Mouse (Mus musculus) brain, adult 2 months (tissue): ENCODE results near the gene Plcb1.
"Not testable (repeated sequence)": the region's sequence is repeated elsewhere in the genome, so short reads cannot be mapped to it uniquely, and the experiment has no call there.

Source experiments
- DNase-seq: peaks from one replicate; pipeline ENCODE4 v3.0.0; 2011; ENCODE audit warnings: low read depth, low spot score

The Plcb1 gene

DNA sequence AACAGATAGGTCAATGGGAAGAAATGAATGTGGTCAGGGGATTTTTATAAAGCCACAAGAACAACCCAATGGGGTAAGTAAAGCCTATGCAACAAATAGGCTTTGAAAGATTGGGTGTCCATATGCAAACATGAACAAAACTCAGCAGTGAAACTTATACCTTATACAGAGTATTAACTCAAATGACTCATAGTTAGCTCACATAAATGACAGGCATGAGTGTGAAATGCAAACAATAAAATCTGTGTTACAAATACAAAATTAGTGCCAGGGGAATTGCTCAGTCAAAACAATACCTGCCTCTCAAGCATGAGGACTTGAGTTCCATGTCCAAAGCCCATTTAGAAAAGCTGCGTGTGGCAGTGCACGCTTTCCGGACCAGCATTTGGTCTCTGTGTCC lies 182.5 kb downstream of the Plcb1 start:
- no peak for DNase-seq

DNA sequence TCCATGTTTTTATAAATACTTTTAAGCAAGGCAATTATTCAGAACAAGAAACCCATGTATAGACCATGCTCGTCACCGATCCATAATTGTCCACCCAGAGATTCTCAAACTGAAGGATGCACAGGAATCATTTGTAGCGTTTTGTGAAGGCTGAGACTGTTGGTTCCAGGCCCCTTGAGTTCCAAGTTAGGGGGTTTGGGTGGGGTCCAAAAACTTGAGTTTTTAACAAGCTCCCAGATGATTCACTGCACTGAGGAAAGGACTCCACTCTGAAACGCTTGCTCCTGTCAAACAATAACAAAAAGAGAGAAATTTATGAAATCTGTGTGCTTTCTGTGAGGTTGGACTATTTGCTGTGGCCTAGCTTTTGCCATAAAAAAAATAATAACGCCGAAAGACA lies 186.5 kb downstream of the Plcb1 start:
- no peak for DNase-seq

DNA sequence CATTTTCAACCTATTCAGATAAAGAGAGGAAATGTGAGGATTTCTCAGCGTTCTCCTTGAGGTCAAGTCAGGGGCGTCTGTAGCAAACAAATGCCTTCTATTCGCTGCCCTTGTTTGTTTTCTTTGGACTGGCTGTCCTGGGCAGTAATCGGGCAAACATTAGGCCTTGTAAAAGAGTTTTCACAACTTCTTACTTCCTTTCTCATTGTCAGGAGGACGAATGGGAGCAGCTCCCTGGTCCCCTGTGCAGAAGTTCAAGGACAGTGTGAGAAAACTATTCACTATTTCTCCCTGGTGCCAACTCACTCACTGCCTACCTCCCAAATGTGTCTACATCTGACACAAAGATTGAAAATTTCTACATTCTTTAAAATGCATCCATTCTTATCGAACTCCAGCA lies 188.8 kb downstream of the Plcb1 start:
- no peak for DNase-seq

DNA sequence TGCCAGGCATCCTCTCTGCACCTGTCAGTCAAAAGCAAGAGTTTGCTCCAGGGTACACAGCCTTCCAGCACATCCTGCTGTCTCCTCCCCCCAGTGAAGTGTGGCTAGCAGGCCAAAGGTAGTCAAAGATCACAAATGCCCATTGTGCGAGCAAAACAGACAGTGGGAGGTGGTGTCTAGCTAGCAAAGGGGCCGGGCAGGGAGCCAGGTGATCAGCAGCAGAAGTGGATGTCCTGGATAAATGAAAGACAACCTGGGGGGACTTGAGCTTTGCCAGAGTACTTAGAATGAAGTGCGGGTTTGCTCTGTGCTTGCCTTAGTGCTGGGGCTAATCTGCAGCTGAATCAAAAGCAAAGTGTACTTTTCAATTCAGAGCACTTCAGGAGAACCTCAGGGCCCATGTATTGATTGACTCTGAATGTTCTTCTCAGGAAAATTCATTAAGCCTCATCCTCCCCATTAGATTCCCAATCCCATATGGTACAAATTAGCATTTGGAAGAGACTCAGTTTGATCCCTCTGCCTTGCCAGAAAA lies 191.0 kb downstream of the Plcb1 start:
- DNase-seq = peak; percentile 62

DNA sequence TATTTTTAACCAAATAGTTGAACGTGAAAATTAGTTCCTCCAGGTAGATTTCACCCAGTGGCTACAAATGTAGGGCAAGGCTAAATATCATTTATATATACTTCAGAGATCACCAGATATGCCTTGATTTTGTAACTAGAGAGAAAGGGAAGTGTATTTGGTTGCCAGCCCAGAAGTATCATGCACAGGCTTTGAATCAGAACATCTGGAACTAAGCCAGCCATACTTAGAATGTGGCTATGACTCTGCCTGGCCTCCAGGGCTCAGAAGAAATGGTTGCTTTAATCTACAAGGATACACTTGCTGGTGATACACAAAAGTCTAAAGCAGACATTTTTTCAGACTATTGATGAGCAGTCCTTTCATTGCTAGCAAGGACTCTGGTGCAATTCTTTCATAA lies 191.8 kb downstream of the Plcb1 start:
- peak; percentile 60 for DNase-seq

DNA sequence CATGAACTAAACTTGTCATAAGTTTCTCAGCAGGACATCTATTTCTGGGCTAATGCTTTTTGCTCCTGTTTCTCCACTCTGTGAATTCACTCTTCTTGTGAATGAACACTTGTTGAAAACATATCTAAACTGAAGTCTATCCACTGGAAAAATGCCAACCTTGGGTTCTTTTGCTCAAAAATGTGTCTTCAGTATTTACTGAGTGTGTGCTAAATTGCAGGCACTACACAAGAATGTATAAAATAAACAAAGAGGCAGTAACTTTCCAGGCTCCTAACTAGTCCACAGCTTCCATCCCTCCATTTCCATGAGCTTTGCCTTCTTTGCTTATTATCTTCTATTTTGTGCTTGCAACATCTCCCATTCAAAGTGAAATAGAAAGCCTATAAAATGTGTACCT lies 195.5 kb downstream of the Plcb1 start:
- no peak for DNase-seq

DNA sequence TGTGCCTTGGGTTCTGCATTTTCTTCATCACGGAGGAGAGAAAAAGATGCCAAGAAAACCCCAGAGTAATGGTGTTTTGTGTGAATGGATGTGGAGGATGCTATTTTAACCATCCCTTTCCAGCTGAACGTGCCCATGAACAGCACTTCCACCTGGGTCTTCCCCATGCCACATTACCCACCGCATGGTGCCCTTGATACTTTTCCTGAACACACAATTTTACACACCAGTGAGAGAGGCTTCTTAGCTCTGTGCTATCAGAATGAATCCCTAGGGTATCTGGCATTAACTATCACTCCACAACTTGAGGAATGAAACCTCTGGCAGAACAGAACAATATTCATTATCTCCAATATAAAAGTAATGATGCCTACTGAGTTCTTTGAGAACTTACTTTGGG lies 199.0 kb downstream of the Plcb1 start:
- no peak for DNase-seq

DNA sequence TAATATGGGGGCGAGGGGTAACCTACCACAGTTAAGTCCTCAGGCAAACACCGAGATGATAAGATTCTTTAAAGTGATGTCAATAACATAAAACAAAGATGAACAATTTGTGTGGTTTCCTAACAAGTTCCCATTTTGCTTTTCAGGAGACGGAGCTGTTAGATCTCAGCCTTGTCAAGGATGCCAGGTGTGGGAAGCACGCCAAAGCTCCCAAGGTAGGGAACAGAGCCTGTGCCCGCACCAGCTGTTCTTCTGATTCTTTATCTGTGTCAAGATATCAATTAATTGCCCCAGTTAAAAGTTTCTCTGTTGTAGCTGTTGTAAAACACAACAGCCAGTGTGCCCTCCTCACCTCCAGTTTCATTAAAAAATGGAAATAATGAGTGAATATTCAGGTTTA lies 202.1 kb downstream of the Plcb1 start:
- peak; percentile 81 for DNase-seq

DNA sequence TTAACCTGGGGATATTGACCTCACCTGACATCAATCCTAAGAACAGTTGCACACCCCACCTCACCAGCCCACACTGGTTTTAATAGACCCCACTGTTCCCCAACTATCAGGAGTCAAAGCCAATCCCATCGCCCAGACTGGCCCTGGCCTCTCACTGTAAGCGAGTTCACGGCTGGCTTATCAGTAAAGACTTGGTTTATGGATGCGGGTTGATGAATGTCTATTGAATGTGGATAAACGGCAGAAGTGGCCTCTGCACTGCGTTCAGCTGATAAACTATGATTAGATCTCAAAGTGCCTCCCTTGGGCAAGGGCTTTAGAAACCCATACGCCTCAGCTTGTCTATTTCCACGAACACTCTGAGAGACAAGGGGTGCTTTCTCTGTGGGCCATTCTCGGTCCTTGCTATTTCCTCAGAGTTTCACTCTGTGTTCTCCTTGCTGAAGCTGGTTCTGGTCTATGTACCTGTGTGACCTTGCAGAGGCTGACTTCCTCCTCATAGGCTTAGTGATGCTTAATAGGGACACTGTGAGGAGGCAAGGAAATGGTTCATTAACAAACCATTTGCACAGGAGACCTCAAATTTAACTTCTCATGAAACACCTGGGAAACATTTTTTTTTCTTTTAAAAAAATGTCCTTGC lies 203.9 kb downstream of the Plcb1 start:
- no peak for DNase-seq

DNA sequence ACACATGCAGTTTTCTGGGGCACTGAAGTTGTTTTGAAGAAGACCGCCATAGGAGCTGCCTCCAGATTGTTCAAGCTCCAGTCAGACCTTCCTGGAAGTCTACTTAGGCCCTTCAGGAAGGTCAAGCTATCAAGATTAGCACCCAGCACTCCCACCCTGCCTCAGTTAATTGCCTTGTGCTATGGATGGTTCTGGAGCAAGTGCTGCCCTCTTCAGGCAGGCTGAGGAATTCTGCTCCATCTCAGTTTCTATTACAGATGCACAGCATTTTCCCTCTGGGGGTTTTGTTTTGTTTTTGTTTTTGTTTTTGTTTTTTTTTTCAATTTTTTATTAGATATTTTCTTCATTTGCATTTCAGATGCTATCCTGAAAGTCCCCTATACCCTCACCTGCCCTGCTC lies 221.3 kb downstream of the Plcb1 start:
- DNase-seq = peak; percentile 36

DNA sequence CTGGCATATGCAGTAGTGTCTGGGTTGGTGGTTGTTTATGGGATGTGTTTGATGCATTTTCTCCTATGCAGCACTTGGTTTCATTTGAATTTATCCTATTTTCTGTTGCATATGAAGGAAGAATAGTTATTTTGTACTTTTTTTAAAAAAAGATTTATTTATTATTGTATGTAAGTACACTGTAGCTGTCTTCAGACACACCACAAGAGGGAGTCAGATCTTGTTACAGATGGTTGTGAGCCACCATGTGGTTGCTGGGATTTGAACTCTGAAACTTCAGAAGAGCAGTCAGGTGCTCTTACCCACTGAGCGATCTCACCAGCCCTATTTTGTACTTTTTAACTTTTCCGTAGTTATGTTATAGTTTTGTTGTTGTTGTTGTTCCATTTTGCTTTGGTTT lies 222.0 kb downstream of the Plcb1 start:
- DNase-seq = not testable (repeated sequence)

DNA sequence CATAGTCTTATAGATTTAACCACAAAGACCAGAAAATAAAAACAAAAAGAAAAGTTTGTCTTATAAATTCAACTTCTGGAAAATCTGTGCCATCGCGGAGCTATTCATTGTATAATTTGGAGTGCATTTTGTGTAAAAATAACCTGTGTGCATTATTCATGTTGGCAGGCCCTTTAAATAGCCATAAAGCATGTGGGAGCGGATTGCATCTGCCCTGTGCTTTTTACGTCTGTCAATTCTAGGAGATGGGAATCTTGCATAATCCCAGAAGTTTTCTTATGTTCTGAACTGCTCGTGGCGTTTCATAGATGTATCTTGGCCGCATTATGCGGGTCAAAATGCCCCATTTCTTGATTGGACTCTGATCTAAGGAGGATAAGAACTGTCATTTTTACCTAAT lies 224.5 kb downstream of the Plcb1 start:
- DNase-seq = peak; percentile 79

DNA sequence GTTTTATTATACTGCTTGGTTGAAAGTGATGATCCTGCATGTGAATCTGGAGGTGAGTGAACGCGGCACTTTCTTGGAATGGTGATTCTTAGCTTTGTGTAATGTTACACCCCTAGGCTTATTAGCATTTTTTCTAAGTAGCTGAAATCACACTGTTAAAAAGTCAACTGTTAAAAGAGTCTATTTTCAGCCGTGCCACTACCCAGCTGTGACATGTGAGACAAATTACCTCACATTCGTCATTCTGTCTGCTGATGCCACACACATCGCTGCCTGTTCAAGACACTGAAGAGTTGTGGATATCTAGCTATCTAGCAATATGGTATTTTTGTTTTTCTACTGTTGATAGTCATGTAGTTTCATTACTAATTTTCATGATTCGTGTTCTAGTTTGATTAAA lies 229.6 kb downstream of the Plcb1 start:
- peak; percentile 53 for DNase-seq

DNA sequence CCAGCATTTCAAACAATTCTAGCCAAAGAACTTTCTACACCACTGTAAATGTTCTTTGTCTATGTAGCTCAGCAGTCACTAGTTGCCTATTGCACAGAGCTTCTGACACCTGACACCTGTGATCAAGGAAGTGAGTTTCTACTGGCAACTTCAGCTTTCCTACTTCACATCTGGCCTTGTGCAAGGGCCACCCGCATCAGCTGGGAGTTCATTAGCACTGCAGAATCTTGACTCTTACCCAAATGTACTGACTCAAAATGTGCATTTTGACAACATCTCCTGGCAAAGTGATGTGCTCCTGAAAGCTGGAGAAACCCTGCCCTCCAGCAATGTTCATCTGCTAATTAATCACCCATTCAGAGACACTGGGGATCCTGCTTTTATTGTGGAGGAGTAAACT lies 232.4 kb downstream of the Plcb1 start:
- DNase-seq = no peak

DNA sequence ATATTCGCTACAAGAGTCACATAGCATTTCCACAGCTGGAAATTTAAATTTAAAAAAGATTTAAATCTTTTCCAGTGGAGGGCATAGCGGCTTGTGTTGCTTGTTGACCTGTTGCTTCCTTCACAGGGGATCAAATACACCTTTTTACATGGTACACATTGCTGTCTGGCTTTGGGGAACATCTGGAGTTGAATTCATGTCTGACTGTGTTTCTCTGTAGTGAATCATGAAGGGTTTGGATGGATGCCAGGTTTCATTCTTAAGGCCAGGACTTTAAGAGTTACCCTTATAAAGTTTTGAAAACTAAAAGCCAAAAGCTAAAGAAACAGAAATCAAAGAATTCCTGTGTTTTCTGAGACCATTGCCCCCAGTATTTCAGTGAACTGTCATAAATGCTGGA lies 232.8 kb downstream of the Plcb1 start:
- DNase-seq = no peak

DNA sequence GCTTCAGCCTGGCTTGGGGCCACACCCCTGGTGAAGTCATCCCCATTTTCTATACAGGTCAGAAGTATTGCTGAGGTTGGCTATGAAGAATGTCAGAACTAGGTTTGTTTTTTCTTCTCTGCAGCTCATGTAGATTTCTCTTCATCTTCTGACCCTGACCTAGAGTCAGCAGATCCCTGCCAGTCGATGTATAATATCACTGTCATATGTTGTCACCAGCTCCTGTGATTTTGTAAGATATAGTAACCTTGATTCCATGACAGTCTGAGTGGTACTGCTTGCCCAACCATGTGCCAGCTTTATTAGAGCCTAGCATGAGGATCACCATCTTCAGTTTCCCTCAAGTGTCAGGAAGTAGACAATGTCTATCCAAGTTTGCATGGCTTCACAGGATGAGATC lies 233.7 kb downstream of the Plcb1 start:
- DNase-seq = no peak

DNA sequence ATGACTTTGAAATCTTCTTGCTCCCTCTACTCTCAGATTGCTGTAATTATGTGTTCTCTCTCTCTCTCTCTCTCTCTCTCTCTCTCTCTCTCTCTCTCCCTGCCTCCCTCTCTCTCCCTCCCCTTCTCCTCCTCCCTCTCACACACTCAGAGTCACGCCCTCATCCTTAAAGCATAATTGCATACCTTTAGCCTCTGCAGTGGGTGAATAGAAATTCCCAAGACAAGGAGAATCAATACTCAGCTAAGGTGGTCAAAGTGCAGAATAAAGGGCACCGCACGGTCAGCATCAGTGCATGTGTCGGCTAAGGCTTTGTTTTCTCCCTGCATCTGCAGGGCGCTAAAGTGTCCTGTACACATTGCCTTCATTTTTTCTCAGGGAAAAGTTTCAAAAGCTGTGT lies 243.4 kb downstream of the Plcb1 start:
- DNase-seq = peak; percentile 47

DNA sequence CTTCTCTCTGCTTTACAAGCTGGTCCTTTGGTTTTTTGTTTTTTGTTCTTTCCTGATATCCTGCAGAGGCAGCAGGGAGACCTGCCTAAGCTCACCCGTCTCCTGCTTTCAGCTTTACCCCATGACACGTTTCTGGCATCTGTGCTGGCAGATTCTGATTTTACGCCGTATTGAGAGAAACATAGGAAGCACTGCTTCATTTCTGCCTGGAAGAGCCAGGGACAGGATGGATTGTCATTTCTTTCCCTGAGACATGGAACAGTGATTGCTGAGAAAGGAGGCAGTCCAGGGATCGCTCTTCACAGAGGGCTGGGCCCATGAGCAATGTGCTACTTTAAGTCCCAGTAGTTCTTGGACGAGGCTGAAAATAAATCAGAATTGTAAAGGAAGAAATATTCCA lies 243.8 kb downstream of the Plcb1 start:
- DNase-seq = peak; percentile 67

DNA sequence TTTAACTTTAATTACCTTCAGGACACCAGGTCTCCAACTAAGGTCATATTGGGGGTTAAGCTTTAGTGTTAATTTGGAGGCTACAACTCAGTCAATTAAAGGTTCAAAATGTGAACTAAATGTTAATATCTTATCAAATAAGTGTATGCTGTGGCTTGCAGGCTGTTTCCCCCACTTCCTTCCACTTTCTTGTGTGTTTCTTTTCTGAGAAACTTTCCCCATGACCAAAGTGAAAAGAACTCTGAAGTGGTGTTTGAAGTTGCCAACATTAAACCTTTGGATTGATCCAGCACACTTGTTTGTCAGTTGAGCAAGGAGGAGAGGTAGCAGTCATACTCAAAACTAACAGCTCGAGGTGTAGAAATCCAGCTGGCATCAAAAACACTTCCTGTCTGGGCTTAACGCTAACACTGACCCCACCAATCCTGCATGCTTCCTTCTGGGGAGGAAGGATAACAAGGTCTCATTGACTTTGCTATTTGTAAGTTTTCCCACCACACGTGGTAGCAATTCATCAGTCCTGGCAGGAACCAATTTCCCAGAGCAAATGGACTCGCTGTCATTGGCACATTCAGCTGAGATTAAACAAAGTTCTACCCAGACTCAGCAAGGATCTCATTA lies 249.9 kb downstream of the Plcb1 start:
- no peak for DNase-seq

DNA sequence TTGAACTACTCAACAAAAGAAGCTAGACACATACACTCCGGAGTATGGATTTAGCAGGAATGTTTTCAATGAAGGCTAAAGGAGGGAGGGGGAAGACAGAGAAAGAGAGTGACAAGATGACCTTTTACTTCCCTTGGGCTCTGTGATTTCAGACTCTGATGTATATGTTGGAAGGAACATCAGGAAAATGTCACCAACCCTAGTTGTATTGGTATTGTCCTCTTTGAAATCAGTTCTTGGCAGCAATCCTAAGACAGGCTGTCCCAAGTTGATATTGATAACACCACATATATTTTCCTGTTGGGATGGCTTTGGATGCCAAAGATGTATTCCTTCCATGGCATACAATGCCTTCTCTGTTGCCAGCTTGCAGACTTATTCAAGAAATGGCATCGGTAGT lies 262.9 kb downstream of the Plcb1 start:
- no peak for DNase-seq

DNA sequence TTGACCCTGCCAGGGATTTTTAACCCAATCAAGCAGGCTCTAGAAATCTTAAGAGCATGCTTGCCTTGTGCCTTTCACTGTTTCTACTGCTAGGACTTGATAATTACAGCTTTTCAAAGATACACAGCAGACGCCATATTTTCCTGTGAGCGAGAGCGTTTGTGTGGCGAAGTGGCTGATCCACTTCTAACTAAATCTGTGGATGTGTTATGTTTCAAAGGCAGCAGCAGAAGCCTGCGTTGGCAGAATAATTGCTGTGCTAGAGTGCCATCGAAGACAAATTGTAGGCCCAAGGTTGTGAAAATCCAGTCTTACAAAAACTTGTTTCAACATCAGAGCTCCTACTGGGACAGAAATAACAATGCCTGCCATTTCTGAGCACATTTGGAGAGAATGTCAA lies 263.4 kb downstream of the Plcb1 start:
- peak; percentile 88 for DNase-seq

DNA sequence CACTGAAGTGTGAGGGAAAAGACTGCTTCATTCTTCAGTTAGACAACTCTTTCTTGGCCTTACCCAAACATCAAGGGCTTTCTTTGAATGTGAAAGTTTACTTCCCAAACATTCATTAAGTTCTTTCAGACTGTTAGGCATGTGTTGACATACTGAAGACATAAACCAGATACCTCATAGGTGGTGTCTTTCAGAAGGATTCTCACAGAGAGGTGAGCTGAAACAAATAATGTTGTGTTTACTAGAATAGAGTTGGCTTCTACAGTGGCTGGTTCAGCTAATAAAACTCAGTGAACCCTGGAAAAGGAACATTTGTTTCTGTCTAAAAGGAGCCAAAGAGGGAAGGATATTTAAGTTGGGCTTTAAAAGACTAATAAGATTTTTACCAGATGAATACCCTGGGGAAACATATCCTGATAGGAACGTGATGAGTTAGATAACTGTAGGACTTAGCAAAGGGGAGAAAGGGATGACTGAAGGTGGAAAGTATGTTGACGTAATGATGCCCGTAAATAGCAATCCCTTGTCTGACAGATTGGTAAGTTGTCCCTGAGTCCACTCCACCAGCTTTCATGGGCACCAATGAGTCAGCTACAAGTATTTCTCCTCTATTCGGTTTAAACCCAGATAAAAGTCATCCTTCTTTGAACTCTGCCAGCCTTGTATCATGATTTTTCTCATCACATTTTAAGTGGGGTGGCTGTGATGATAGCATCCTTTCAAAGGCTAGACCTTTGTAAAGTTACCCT lies 265.8 kb downstream of the Plcb1 start:
- DNase-seq = no peak

DNA sequence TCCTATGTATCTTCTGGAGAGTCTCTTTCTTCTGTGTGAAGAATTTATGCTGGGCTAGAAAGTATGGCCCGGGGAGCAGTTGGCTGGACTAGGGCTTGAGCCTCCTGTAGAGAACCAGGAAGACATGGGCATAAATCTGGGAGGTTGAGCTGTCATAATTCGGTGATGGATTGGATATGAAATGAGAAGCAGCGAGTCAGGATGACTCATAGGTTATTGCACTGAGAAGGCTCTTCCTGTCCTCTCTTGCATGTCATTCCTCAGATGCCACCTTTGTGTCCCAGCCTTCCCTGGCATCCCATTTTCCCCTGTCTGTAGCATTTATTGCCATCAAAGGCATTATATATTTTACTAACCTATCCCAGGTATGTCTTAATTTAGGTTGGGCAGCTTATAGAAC lies 267.5 kb downstream of the Plcb1 start:
- DNase-seq = no peak
